Mouse (Mus musculus): Measurements from ENCODE around the gene Rnf222.

The Rnf222 gene

GRCm38 (mm10) chr11:68888253-68888652 is at the start of gene Rnf222:
Gene Rnf222, plus strand, starts transcription at chr11:68888553.
- DNase-seq (ENCODE audit: low read depth, low spot score), result no peak

GRCm38 (mm10) chr11:68839606-68840005 is 48.7 kb upstream of the Rnf222 start:
- no peak for DNase-seq (ENCODE audit: low read depth, low spot score)

- no peak for DNase-seq (ENCODE audit: low read depth, low spot score)
Observed at GRCm38 (mm10) chr11:68850862-68851261, 37.5 kb upstream of the Rnf222 start.

- DNase-seq (ENCODE audit: low read depth, low spot score), result no peak
Observed at GRCm38 (mm10) chr11:68851644-68852485, 36.5 kb upstream of the Rnf222 start.

GRCm38 (mm10) chr11:68852486-68852901 is 35.9 kb upstream of the Rnf222 start:
- peak; percentile 74 for DNase-seq (ENCODE audit: low read depth, low spot score)

- DNase-seq (ENCODE audit: low read depth, low spot score), result peak; percentile 99
Observed at GRCm38 (mm10) chr11:68852932-68853409, 35.4 kb upstream of the Rnf222 start.

- DNase-seq (ENCODE audit: low read depth, low spot score), result peak; percentile 66
Observed at GRCm38 (mm10) chr11:68853611-68854401, 34.5 kb upstream of the Rnf222 start.

GRCm38 (mm10) chr11:68854621-68855020 is 33.7 kb upstream of the Rnf222 start:
- no peak for DNase-seq (ENCODE audit: low read depth, low spot score)

- DNase-seq (ENCODE audit: low read depth, low spot score), result no peak
Observed at GRCm38 (mm10) chr11:68857329-68857728, 31.0 kb upstream of the Rnf222 start.

- DNase-seq (ENCODE audit: low read depth, low spot score), result no peak
Observed at GRCm38 (mm10) chr11:68859943-68860593, 28.3 kb upstream of the Rnf222 start.

- DNase-seq (ENCODE audit: low read depth, low spot score), result no peak
Observed at GRCm38 (mm10) chr11:68862260-68862659, 26.1 kb upstream of the Rnf222 start.

- no peak for DNase-seq (ENCODE audit: low read depth, low spot score)
Observed at GRCm38 (mm10) chr11:68863631-68864091, 24.7 kb upstream of the Rnf222 start.

- no peak for DNase-seq (ENCODE audit: low read depth, low spot score)
Observed at GRCm38 (mm10) chr11:68864544-68865189, 23.7 kb upstream of the Rnf222 start.

- DNase-seq (ENCODE audit: low read depth, low spot score), result no peak
Observed at GRCm38 (mm10) chr11:68871277-68871676, 17.1 kb upstream of the Rnf222 start.

- no peak for DNase-seq (ENCODE audit: low read depth, low spot score)
Observed at GRCm38 (mm10) chr11:68871748-68872147, 16.6 kb upstream of the Rnf222 start, which contains the start of gene Ndel1. Gene Ndel1, minus strand, starts transcription at chr11:68871858.

- DNase-seq (ENCODE audit: low read depth, low spot score), result peak; percentile 66
Observed at GRCm38 (mm10) chr11:68874841-68875240, 13.5 kb upstream of the Rnf222 start.

GRCm38 (mm10) chr11:68878811-68879210 is 9.5 kb upstream of the Rnf222 start:
- DNase-seq (ENCODE audit: low read depth, low spot score), result no peak

GRCm38 (mm10) chr11:68882107-68882506 is 6.2 kb upstream of the Rnf222 start:
- no peak for DNase-seq (ENCODE audit: low read depth, low spot score)

- DNase-seq (ENCODE audit: low read depth, low spot score), result no peak
Observed at GRCm38 (mm10) chr11:68883843-68884242, 4.5 kb upstream of the Rnf222 start.

- peak; percentile 52 for DNase-seq (ENCODE audit: low read depth, low spot score)
Observed at GRCm38 (mm10) chr11:68884368-68884767, 4.0 kb upstream of the Rnf222 start.

GRCm38 (mm10) chr11:68886091-68886490 is 2.3 kb upstream of the Rnf222 start:
- DNase-seq (ENCODE audit: low read depth, low spot score), result no peak

All from c-Kit-negative CD71-positive TER-119-positive erythroid progenitor cells, embryonic 14.5 days (primary cell).